Mouse (Mus musculus) lung, embryonic 16.5 days (tissue): ENCODE measurements around the gene Nabp1. TPM values are rescaled to one million over a fixed set of nuclear protein-coding genes. Genes with fewer than 3 reads are reported as not detected.
"Not testable (repeated sequence)": the region's sequence is repeated elsewhere in the genome, so short reads cannot be mapped to it uniquely, and the experiment has no call there.

ENCODE experiments used
- ATAC-seq: fragments of 200-750 bp; cut with Nextera tagmentation; 2 replicates; pipeline ENCODE4 v1.8.0; 2017; ENCODE audit warnings: low read depth, mild to moderate bottlenecking, moderate library complexity
- H3K27ac ChIP-seq: fragments of 300-500 bp; sonication (generic); 2 replicates; pipeline ENCODE4 v1.5.1; 2014; ENCODE audit warnings: mild to moderate bottlenecking, control low read depth, low read length
- H3K27me3 ChIP-seq: fragments of 300-500 bp; sonication (generic); 2 replicates; pipeline ENCODE4 v1.6.1; 2014; ENCODE audit warnings: low read depth, low read length, mixed read lengths; ENCODE audit not compliant: control insufficient read depth, insufficient read depth
- H3K36me3 ChIP-seq: fragments of 300-500 bp; sonication (generic); 2 replicates; pipeline ENCODE4 v1.6.1; 2014; ENCODE audit warnings: low read length; ENCODE audit not compliant: control insufficient read depth, insufficient read depth
- H3K4me1 ChIP-seq: fragments of 300-500 bp; sonication (generic); replicated peaks from 2 replicates; pipeline ENCODE4 v1.6.1; 2014; ENCODE audit warnings: low read length, mixed read lengths; ENCODE audit not compliant: control insufficient read depth, insufficient read depth
- H3K4me2 ChIP-seq: fragments of 300-500 bp; sonication (generic); 2 replicates; pipeline ENCODE4 v1.6.1; 2014; ENCODE audit warnings: low read depth, low read length, control low read depth
- H3K4me3 ChIP-seq: fragments of 300-500 bp; sonication (generic); 2 replicates; pipeline ENCODE4 v1.5.1; 2014; ENCODE audit warnings: mild to moderate bottlenecking, low read length, control low read depth
- H3K9ac ChIP-seq: fragments of 300-500 bp; sonication (generic); 2 replicates; pipeline ENCODE4 v1.6.1; 2014; ENCODE audit warnings: low read length, control low read depth
- H3K9me3 ChIP-seq: fragments of 300-500 bp; sonication (generic); 2 replicates; pipeline ENCODE4 v1.6.1; 2016; ENCODE audit warnings: low read length; ENCODE audit not compliant: control insufficient read depth
- WGBS: fragments of 180-500 bp; shearing (Covaris S2); extraction: QIAGEN DNeasy Blood & Tissue Kit; methylation state at CpG from one replicate; pipeline ENCODE4 v1.1.7; 2014; 5-methylcytosine and 5-hydroxymethylcytosine counted together
- polyA plus RNA-seq: library from polyadenylated mRNA; unstranded; fragments of >200 nt; fragmentation: Nextera tagmentation; extraction: Ambion mirVana; gene quantifications from 2 replicates; pipeline ENCODE4 v1.2.1, GENCODE M21; 2015

The Nabp1 gene
- polyA plus RNA-seq, 1 experiment from 2014 or later: 12.0 TPM

DNA sequence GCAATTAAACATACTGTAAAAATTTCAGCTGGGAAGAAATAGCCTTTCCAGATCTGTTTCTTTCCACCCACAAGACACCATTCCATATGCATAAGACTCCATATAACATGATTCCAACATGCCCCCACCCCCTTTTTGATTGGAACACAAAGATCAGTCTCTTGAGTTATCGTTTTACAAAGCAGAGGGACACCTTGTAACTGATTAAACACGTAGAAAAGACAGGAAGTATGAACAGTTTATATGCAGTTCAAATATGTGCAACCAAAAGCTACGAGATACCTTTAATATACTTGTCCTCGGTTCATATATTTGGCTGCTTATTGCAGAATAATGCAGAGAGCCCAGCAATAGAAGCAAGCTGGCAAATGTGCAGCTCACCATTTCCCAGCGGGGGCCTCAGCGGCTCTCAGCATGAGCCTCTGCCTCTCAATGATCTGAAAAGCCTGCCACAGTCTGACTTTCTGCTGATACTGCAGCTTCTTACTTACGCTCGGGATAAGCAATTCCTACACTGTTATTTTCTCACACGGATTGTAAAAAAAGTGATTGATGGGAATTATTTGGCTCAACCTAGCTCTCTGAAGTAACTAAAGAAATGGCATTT, 32.3 kb downstream of the Nabp1 start:
- no peaks in the 10 kb centered on the region; the same call in 1 of the 2 replicates for H3K4me1 ChIP-seq
- WGBS: 34% methylated on average over 9 of the region's 9 CpGs
- H3K36me3 ChIP-seq: no peaks in the 10 kb centered on the region
- H3K4me2 ChIP-seq: no peak overlapping the region
- H3K9ac ChIP-seq: no peak overlapping the region
- no peak overlapping the region for H3K27ac ChIP-seq
- H3K4me3 ChIP-seq: no peak overlapping the region
- no peak for ATAC-seq
- no peaks in the 10 kb centered on the region for H3K9me3 ChIP-seq
- H3K27me3 ChIP-seq: no peaks in the 10 kb centered on the region

DNA sequence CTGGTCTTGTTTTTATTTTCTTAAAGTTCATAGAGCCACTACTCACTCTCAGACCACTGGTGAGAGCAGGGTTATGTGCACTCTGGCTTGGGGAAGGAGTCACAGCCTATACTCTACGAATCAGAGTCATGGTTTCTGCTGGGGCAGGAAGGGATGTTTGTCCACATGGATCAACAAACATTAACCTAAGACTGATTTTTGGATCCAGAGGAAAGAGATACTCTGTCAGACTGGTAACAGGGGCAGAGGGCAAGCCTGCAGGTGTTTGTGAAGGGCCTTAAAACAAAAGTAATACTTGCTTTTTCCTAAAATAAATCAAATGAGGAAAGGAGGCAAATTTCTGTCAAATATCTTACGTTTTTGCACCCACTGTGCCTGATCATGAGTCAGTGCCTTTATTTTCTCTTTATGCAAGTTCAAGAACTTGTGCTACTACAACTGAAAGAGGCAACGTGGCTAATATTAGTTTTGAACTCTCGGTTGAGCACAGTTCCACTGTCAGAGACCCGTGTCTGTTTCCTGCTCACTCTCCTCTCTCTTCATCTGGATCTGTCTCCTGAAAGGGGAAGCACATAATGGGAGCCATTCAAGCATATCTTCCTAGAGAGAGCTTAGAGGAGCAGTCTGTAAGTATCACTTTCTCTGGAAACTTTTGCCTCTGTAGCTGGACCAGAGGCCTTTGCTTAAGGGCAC, 32.9 kb downstream of the Nabp1 start:
- WGBS: 62% methylated on average over 5 of the region's 5 CpGs

DNA sequence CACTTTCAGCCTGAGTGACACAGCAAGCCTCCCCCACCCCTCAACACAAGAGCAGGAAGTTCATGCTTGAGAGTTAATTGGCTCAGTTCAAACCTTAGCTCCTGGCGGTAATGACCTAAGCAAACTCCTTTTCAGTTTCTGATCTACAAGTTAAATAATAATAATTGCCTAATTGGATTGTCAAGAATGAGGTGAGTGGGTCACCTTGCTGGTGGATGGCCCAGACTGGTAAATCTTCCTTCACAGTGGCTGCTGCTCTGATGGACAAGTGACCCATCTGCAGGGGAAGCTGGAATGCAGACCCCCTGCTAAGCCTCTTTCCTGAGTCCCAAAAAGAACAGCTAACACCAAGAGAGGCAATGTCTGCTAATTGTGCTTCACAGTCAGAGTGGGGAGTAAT, 48.5 kb downstream of the Nabp1 start:
- WGBS: 22% methylated on average over 1 of the region's 1 CpGs
- Histone ChIP-seq H3K27ac (no peak overlapping the region), H3K36me3 (no peaks in the 10 kb centered on the region), H3K9ac (no peak overlapping the region), H3K9me3 (no peaks in the 10 kb centered on the region), H3K4me3 (no peak overlapping the region), H3K27me3 (no peaks in the 10 kb centered on the region), H3K4me2 (no peak overlapping the region), H3K4me1 (no peaks in the 10 kb centered on the region)
- no peak for ATAC-seq

More for the DNA sequence above, 32.9 kb downstream of the Nabp1 start:
- H3K9me3 ChIP-seq: no peaks in the 10 kb centered on the region
- H3K4me2 ChIP-seq: no peak overlapping the region
- no peaks in the 10 kb centered on the region for H3K36me3 ChIP-seq
- H3K27ac ChIP-seq: no peak overlapping the region
- no peak for ATAC-seq
- no peak overlapping the region for H3K9ac ChIP-seq
- H3K4me1 ChIP-seq: no peaks in the 10 kb centered on the region; the same call in 1 of the 2 replicates
- H3K4me3 ChIP-seq: no peak overlapping the region
- no peaks in the 10 kb centered on the region for H3K27me3 ChIP-seq

DNA sequence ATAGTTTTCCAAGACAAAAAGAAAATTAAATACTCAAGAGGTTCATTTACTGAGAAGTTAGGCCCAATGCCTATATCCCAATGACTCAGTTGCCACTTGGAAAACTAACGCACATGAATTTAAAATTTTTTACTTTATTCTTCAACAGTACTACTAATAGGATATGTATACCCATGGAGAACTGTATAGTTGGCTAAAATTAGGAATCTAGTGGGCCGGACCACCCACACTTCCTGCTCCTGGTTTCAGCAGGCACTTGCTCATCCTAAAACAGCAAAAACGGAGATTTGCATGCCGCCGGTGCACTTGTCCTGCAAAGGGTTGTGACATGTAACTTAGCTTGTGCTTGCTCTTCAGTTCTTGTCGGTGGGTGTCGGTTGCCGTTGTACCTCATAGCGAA, 51.9 kb downstream of the Nabp1 start:
- WGBS: 92% methylated on average over 9 of the region's 9 CpGs
- Histone ChIP-seq H3K27ac (no peak overlapping the region), H3K9ac (no peak overlapping the region), H3K4me1 (no peaks in the 10 kb centered on the region), H3K4me2 (no peak overlapping the region), H3K4me3 (no peak overlapping the region), H3K9me3 (no peaks in the 10 kb centered on the region), H3K27me3 (no peaks in the 10 kb centered on the region), H3K36me3 (no peaks in the 10 kb centered on the region)
- no peak for ATAC-seq

DNA sequence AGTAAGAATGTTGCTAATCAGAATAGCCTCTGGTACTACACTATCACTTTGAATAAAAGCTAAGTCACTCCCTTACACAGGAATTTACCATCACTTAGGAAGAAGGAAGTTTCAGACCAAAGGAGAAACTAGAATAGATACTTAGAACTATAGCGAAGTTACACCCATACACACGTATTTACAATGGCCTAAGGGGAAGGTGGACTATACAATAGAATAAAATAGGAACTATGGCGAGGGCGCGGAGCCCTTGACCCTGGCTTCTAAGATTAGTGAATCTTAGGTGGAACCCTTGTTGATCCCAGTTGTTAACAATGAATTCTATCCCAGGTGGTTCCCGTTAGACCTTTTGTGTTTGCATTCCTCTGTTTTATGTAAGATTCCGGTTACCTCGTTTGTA, 57.2 kb downstream of the Nabp1 start:
- not testable (repeated sequence) for H3K27me3 ChIP-seq, H3K4me2 ChIP-seq, H3K27ac ChIP-seq, H3K9ac ChIP-seq, ATAC-seq, H3K9me3 ChIP-seq, H3K4me1 ChIP-seq, H3K36me3 ChIP-seq, H3K4me3 ChIP-seq
- 91% methylated on average over 8 of the region's 8 CpGs for WGBS

DNA sequence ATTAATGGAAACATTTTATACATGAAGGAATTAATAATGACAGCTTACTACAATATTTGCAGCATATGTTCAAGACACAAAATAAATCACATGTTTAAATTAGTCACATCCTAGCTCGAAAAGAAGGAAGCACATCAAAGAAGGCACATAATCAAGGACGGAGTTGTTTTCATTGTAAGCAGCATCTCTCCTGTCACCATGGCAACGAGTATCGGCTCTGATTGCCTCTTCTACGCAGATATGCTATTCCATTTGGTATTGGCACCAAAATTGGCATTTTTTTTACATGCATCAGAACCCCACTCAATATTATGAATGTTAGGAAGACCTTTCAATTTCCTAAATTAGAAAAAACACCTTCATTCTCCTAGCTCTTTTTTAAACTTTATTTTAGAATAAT, 59.5 kb downstream of the Nabp1 start:
- no peaks in the 10 kb centered on the region for H3K9me3 ChIP-seq
- 53% methylated on average over 5 of the region's 5 CpGs for WGBS
- no peak overlapping the region for H3K4me2 ChIP-seq
- ATAC-seq: no peak
- H3K4me1 ChIP-seq: no peaks in the 10 kb centered on the region
- no peak overlapping the region for H3K4me3 ChIP-seq
- H3K27ac ChIP-seq: no peak overlapping the region
- no peak overlapping the region for H3K9ac ChIP-seq
- no peaks in the 10 kb centered on the region for H3K27me3 ChIP-seq
- H3K36me3 ChIP-seq: no peaks in the 10 kb centered on the region

Other genes starting within 250 kb of the Nabp1 start
- 176 and 185 TPM in 2 replicates for gene Cavin2, start 189.3 kb downstream of the Nabp1 start, polyA plus RNA-seq